Mouse (Mus musculus) heart, adult 9 months (tissue): Measurements from ENCODE around the gene Thoc5.

Experiments
- DNase-seq, 2 experiments: peaks; one replicate each; pipeline ENCODE4 v3.0.0; 2022; ENCODE audit warnings: low spot score in 2 of 2

Gene Thoc5

GRCm38 (mm10) chr11:4894848-4895816 lies at the start of gene Thoc5:
Thoc5 (plus strand) TSS chr11:4895320.
- DNase-seq: peak; percentile 78 to 81

- no peak for DNase-seq
Observed at GRCm38 (mm10) chr11:4848483-4849248, 46.5 kb upstream of the Thoc5 start.

- DNase-seq: peak; percentile 99 to 100
Observed at GRCm38 (mm10) chr11:4849258-4849943, 45.7 kb upstream of the Thoc5 start, which contains the start of gene Nf2. Nf2 (minus strand) TSS chr11:4849536.

- no peak for DNase-seq
Observed at GRCm38 (mm10) chr11:4850404-4850803, 44.7 kb upstream of the Thoc5 start.

DNA sequence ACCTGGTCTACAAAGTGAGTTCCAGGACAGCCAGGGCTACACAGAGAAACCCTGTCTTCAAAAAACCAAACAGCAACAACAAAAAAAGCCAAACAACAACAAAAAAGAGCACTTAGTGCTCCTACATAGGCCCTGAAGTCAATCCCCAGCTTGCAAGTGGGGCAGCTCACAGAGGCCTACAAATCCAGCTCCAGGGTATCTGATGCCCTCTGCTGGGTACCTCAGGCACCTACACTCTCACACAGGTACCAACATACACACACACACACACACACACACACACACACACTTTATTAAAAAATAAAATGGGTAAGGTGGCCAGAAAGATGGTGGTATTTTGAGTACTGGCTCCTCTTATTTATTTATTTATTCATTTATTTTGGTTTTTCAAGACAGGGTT lies 42.1 kb upstream of the Thoc5 start:
- DNase-seq: no peak

DNA sequence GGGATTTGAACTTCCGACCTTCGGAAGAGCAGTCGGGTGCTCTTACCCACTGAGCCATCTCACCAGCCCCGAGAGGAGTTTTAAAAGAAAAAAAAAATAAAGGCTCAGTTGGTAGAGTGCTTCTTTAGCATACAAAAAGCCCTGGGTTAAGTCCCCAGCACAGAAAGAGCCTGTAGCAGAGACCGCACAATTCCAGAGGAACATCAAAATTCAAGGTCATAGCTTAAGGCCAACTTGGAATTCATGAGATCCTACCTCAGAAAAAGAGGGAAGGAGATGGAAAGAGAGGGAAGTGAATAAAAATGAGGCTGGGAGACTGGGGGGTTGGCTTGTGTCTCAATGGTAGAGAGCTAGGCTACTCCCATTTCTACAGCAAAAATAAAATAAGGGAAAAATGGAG lies 40.9 kb upstream of the Thoc5 start:
- no peak for DNase-seq

- no peak for DNase-seq
Observed at GRCm38 (mm10) chr11:4858416-4858815, 36.7 kb upstream of the Thoc5 start.

GRCm38 (mm10) chr11:4860986-4861385 lies 34.1 kb upstream of the Thoc5 start:
- DNase-seq: no peak

- DNase-seq: no peak
Observed at GRCm38 (mm10) chr11:4861816-4862604, 33.1 kb upstream of the Thoc5 start.

GRCm38 (mm10) chr11:4862730-4863129 lies 32.4 kb upstream of the Thoc5 start:
- DNase-seq: no peak

DNA sequence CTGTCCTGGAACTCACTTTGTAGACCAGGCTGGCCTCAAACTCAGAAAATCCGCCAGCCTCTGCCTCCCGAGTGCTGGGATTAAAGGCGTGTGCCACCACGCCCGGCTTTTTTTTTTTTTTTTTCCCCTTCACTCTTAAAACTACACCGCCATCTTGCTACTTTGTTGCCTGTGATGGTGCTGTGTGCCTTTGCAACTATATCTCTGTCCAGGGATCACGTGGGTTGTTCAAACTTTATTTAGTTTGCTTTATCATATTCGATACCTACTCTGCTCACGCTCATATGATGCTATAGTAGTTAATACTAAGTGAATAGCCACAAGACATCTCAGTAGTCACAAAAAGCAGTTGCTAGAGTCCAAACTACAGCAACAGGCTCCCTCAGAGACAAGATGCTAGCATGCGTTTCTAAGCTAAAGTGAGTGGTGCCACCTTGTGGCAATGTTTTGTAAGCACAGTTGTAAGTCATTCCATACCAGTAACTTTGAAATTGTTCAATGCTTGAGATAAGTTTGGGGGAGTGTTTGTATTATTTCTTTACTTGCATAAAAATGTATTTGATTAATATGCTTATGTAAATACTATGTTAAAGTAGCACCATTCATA lies 29.4 kb upstream of the Thoc5 start:
- peak in 1 of 2 experiments; percentile 43 for DNase-seq

DNA sequence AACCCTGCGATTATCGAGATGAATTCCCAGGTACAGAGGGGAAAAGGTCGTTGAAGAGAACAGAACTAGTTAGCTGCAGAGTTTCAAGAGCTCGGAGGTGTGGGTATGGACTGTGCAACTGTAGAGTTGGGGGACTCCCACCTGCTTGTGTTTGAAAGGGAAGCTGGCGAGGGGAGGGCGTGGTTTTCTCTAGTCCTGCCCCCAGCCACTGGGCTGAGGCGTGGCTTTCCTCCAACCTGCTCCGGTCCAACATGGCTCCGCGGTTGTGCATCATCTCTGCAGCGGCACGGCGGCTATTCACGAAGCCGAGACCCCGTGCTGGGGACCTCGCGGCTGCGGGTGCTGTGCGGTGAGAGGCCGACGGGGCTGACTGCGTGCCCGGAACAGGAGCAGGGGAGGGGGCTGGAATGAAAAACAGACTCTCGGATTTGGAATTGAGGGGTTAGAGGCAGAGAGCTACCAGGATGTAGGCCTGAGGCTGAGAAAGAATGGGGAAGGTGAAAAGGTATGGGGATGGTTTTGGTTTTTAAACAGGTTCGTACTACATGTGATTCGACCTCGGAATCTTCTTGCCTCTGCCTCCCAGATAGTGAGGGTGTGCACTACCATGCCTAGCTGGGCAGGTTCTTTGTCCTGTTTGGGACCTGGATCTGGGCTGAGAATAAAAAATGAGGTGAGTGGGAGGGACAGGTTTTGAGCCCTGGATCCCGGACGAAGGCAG lies 21.2 kb upstream of the Thoc5 start, which contains the start of gene Nipsnap1:
TSS of gene Nipsnap1 (plus strand) at position 197 of the 721 bp plus-strand sequence.
- DNase-seq: peak; percentile 33 to 35

- no peak for DNase-seq
Observed at GRCm38 (mm10) chr11:4874551-4874950, 20.6 kb upstream of the Thoc5 start.

DNA sequence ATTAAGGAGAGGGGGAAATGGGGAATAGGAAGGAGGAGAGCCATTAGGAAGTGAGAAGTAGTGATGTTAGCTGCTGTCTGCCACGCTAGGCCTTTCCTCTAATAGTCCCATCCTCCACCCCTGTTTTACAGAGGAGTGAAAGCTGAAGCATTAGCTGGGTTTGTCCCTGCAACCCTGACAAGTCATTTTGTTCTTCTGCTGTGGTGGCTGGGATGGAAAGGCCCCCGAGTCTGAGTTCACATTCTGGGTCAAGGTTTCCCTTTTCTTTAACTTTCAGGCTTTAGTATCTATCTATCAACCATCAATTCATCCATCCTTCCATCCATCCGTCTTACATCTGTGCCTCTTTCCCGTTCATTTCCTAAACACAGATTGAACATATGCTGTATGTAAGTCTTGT lies 14.0 kb upstream of the Thoc5 start:
- no peak for DNase-seq

GRCm38 (mm10) chr11:4882892-4883627 lies 12.1 kb upstream of the Thoc5 start:
- no peak for DNase-seq

GRCm38 (mm10) chr11:4885385-4885903 lies 9.7 kb upstream of the Thoc5 start:
- DNase-seq: no peak

DNA sequence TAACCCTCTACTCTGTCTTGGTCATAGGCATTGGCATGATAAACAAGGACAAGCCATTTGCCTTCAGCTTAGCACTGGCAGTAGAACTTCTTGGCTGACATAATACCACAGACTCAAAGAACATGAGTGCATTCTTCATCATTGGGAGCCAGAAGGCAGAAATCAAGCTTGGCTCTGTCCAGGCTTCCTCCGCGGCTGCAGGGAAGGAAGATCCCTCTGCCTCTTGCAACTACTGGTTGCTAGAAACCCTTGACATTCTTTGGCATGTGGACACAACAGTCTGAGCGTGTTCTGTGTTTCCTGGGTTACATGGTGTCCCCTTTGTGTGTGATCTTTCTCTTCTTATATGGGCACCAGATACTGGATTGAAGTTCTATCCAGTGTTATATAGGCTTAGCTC lies 8.1 kb upstream of the Thoc5 start:
- DNase-seq: no peak

DNA sequence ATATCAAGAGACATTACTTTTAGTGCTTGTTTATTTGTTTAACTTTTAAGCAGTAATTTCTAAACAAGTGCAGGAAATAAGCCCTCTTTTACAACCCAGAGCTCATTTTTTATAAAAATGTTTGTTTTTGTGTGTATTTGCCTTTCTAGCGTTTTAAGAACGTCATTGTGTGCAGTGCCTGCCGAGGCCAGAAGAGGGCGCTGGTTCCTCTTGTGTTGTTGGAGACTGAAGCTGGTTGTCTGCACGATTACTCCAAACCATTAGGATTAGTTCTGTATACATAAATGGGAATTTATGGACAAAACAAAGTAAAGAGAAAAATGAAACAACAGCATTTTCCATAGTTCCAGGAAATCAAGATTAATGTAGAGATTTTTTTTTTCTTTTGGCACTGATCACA lies 5.3 kb downstream of the Thoc5 start:
- no peak for DNase-seq

DNA sequence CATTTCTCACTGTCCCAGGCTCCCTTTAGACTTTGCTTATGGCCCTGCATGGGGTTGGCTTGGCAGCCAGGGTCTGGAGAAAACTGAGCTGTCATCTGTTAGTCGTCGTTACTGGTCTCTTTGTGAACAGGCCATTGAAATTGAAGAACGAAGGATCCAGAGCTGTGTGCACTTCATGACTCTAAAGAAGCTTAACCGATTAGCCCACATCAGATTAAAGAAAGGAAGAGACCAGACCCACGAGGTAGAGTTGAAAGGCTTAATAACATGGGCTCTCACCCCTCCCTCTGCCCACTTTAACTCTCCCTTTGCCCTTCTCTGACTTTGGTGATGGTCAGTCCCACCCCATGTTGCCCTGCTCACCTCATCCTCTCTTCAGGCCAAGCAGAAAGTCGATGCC lies 6.8 kb downstream of the Thoc5 start:
- no peak for DNase-seq
